Mouse (Mus musculus): Measurements from ENCODE around the gene Olfr1351. TPM values are rescaled to one million over a fixed set of nuclear protein-coding genes. Genes with fewer than 3 reads are reported as not detected.
"Not testable (repeated sequence)": the region's sequence is repeated elsewhere in the genome, so short reads cannot be mapped to it uniquely, and the experiment has no call there.

The Olfr1351 gene
- total RNA-seq (2014; rRNA removed) (not detected in 2 replicates), polyA plus RNA-seq (2015; fragmentation: Nextera tagmentation; extraction: Ambion mirVana) (not detected in 2 replicates)

DNA sequence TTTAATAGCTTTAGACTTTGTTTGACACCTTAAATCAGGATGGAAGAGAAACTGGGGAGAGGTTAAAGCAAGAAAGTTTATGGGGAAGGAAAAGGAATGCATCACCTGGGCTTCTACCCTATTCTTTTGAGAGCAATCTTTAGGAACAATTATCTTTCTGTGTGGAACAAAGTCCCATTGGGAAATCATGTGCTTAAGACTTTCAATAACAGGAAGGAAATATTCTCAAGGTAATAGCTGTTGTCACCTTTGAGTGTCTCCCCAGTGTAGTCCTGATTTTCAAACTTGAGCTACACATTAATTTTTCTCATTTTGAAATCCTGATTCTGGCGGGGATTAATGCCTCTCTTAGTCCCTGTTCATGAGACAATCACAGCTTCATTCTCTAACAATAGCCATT is at the start of gene Olfr1351:
Gene Olfr1351, plus strand, starts transcription at position 301 of the 400 bp plus-strand sequence.
- WGBS: 74% methylated on average over 1 of the region's 1 CpGs
- H3K4me1 ChIP-seq (ENCODE audit: insufficient read depth): no peaks in the 10 kb centered on the region
- no peaks in the 10 kb centered on the region for H3K27me3 ChIP-seq (ENCODE audit: insufficient read depth, low read length)
- H3K4me3 ChIP-seq (ENCODE audit: low read depth, low read length): no peak within 1 kb of the TSS
- ATAC-seq (no peak), DNase-seq (no peak)
- no peak within 1 kb of the TSS for H3K9ac ChIP-seq
- no peak within 1 kb of the TSS for H3K4me2 ChIP-seq (ENCODE audit: low read depth)
- H3K27ac ChIP-seq (ENCODE audit: low read depth, low read length): no peak within 1 kb of the TSS
- no peak for TF ChIP-seq CTCF (IDR thresholded peaks at IDR 0.05; ENCODE audit: low read depth)
- H3K9me3 ChIP-seq (ENCODE audit: low read length): no peaks in the 10 kb centered on the region
- H3K36me3 ChIP-seq (ENCODE audit: insufficient read depth): no peaks in the 10 kb centered on the region

DNA sequence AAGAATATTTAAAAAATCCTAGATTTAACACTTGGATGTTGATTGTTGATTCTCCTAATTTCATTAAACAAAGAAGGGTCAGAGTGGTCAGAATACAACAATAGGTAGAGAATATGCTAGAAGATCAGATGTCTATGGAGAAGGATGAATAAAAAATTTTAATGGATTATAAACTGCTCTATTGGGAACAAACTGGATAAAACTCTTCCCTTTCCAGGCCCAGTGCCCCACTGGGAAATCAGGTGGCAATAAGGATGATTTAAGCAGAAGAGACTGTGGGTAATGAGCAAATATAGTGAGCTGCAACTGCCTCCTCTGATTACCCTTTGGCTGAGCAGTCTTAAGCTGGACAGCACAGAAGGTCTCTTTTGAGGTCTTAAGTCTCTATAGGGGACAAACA is 49.3 kb upstream of the Olfr1351 start, which contains the start of gene Olfr1353:
Gene Olfr1353, plus strand, starts transcription at position 301 of the 400 bp plus-strand sequence.
- not testable (repeated sequence) for H3K9me3 ChIP-seq (ENCODE audit: low read length); H3K27me3 ChIP-seq (ENCODE audit: insufficient read depth, low read length); H3K4me3 ChIP-seq (ENCODE audit: low read depth, low read length); DNase-seq; ATAC-seq; H3K27ac ChIP-seq (ENCODE audit: low read depth, low read length); H3K36me3 ChIP-seq (ENCODE audit: insufficient read depth); H3K4me2 ChIP-seq (ENCODE audit: low read depth); H3K4me1 ChIP-seq (ENCODE audit: insufficient read depth); H3K9ac ChIP-seq

DNA sequence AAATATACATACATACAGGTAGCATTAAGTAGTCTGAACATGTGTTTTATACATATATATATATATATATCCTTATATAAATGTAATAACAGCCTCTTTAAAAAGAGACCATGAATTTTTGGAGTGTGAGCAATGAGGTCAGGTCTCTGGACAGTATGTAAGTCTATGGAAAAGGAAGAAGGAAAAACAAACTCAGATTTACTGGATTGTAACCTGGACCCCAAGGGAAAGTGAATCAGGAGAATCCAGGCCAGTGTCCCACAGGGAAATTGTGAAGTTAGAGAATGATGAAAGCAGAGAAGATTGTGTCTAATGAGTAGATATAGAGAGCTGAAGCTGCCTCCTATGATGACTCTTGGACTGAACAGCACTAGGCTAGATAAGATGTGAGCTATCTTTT is 31.5 kb upstream of the Olfr1351 start, which contains the start of gene Olfr1352:
Gene Olfr1352, plus strand, starts transcription at position 301 of the 400 bp plus-strand sequence.
- TF ChIP-seq CTCF (IDR thresholded peaks at IDR 0.05; ENCODE audit: low read depth): no peak
- Histone ChIP-seq H3K9me3 (ENCODE audit: low read length) (no peaks in the 10 kb centered on the region), H3K4me2 (ENCODE audit: low read depth) (no peak within 1 kb of the TSS), H3K9ac (no peak within 1 kb of the TSS), H3K4me1 (ENCODE audit: insufficient read depth) (no peaks in the 10 kb centered on the region), H3K27me3 (ENCODE audit: insufficient read depth, low read length) (no peaks in the 10 kb centered on the region), H3K4me3 (ENCODE audit: low read depth, low read length) (no peak within 1 kb of the TSS), H3K27ac (ENCODE audit: low read depth, low read length) (no peak within 1 kb of the TSS), H3K36me3 (ENCODE audit: insufficient read depth) (no peaks in the 10 kb centered on the region)
- ATAC-seq: no peak
- no peak for DNase-seq

DNA sequence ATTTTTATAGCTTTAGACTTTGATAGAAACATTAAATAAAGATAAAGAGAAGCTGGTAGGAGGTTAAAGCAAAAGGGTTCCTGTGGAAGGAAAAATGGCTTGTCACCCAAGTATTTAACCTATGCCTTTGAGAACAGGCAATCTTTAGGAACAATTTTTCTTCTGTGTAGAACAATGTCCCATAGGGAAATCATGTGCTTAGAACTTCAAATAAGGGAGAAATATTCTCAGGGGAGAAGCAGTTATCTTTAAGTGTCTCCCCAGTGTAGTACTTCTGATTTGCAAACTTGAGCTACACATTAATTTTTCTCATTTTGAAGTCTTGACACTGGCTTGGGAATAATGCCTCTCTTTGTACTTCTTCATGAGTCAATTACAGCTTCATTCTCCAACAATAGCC is 16.2 kb downstream of the Olfr1351 start, which contains the start of gene Olfr57:
Gene Olfr57, plus strand, starts transcription at position 301 of the 400 bp plus-strand sequence.
- Histone ChIP-seq H3K4me1 (ENCODE audit: insufficient read depth) (no peaks in the 10 kb centered on the region), H3K27me3 (ENCODE audit: insufficient read depth, low read length) (no peaks in the 10 kb centered on the region), H3K36me3 (ENCODE audit: insufficient read depth) (no peaks in the 10 kb centered on the region), H3K4me2 (ENCODE audit: low read depth) (no peak within 1 kb of the TSS), H3K4me3 (ENCODE audit: low read depth, low read length) (no peak within 1 kb of the TSS), H3K9ac (no peak within 1 kb of the TSS), H3K9me3 (ENCODE audit: low read length) (no peaks in the 10 kb centered on the region), H3K27ac (ENCODE audit: low read depth, low read length) (no peak within 1 kb of the TSS)
- no peak for TF ChIP-seq CTCF (IDR thresholded peaks at IDR 0.05; ENCODE audit: low read depth)
- DNase-seq (no peak), ATAC-seq (no peak)

DNA sequence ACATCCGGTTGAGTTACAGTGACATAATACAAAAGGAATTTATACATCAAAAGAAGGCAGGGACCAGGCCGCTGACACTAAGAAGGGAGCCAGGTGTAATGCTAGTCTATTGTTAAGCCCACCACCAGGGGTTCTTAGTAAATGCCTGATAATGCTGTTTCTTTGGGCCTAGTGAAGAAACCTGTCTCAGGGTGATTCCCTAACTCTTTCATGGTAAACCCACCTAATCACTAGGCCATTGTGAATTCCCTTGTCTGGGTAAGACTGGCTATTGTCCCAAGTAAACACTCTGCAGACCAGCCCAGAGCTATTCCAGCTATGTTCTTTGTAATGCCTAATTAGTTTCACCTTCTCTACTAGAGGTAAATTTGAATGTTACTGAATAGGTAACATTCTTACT is 30.2 kb downstream of the Olfr1351 start:
- not testable (repeated sequence) for H3K36me3 ChIP-seq (ENCODE audit: insufficient read depth); H3K27me3 ChIP-seq (ENCODE audit: insufficient read depth, low read length); H3K4me3 ChIP-seq (ENCODE audit: low read depth, low read length); DNase-seq; H3K9ac ChIP-seq; H3K9me3 ChIP-seq (ENCODE audit: low read length); ATAC-seq; H3K4me1 ChIP-seq (ENCODE audit: insufficient read depth); H3K4me2 ChIP-seq (ENCODE audit: low read depth); H3K27ac ChIP-seq (ENCODE audit: low read depth, low read length)
- WGBS: 74% methylated on average over 2 of the region's 2 CpGs

DNA sequence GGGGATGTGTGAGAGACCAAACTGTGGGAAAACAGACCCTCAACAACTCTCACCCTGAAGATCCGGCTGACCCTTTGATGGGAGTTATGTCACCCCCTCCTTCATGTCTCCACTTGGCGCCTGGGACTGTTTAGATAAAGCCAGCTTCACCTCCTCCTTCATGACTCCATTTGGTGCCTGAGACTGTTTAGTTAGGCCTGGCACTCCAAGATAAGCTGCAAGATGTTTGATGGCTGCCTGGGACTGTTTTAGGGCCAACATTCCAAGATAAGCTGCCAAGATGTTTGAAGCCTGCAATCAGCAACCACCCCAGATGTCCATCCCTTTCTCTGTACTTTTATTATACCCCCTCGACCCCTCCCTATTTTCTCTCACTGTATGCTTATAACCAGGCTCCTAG is 45.1 kb downstream of the Olfr1351 start:
- H3K4me1 ChIP-seq (ENCODE audit: insufficient read depth); H3K27ac ChIP-seq (ENCODE audit: low read depth, low read length); H3K27me3 ChIP-seq (ENCODE audit: insufficient read depth, low read length); DNase-seq; H3K9ac ChIP-seq; ATAC-seq; H3K4me2 ChIP-seq (ENCODE audit: low read depth); H3K4me3 ChIP-seq (ENCODE audit: low read depth, low read length): not testable (repeated sequence)
- peaks cover 15% of the 10 kb centered on the region; the same call in 1 of the 2 replicates for H3K9me3 ChIP-seq (ENCODE audit: low read length)
- 87% methylated on average over 3 of the region's 3 CpGs for WGBS
- H3K36me3 ChIP-seq (ENCODE audit: insufficient read depth): peaks cover 11% of the 10 kb centered on the region

Other genes starting within 250 kb of the Olfr1351 start
- gene Slc1a6, start 232.0 kb upstream of the Olfr1351 start, total RNA-seq (2014; rRNA removed): 16.6 and 19.1 TPM in 2 replicates
- 10.7 and 15.5 TPM in 2 replicates for gene Slc1a6, start 232.0 kb upstream of the Olfr1351 start, polyA plus RNA-seq (2015; fragmentation: Nextera tagmentation; extraction: Ambion mirVana)
- not detected in 2 replicates for gene Olfr1356, start 160.3 kb upstream of the Olfr1351 start, total RNA-seq (2014; rRNA removed)
- not detected in 2 replicates for gene Olfr1356, start 160.3 kb upstream of the Olfr1351 start, polyA plus RNA-seq (2015; fragmentation: Nextera tagmentation; extraction: Ambion mirVana)
- not detected in 2 replicates for gene Olfr1355, start 136.9 kb upstream of the Olfr1351 start, total RNA-seq (2014; rRNA removed)
- gene Olfr1355, start 136.9 kb upstream of the Olfr1351 start, polyA plus RNA-seq (2015; fragmentation: Nextera tagmentation; extraction: Ambion mirVana): not detected in 2 replicates
- gene Olfr1354, start 99.3 kb upstream of the Olfr1351 start, total RNA-seq (2014; rRNA removed): not detected in 2 replicates
- not detected in 2 replicates for gene Olfr1354, start 99.3 kb upstream of the Olfr1351 start, polyA plus RNA-seq (2015; fragmentation: Nextera tagmentation; extraction: Ambion mirVana)
- gene Olfr8, start 61.8 kb upstream of the Olfr1351 start, total RNA-seq (2014; rRNA removed): not detected in 2 replicates
- gene Olfr8, start 61.8 kb upstream of the Olfr1351 start, polyA plus RNA-seq (2015; fragmentation: Nextera tagmentation; extraction: Ambion mirVana): not detected in 2 replicates
- not detected in 2 replicates for gene Olfr1353, start 49.2 kb upstream of the Olfr1351 start, total RNA-seq (2014; rRNA removed)
- not detected in 2 replicates for gene Olfr1353, start 49.2 kb upstream of the Olfr1351 start, polyA plus RNA-seq (2015; fragmentation: Nextera tagmentation; extraction: Ambion mirVana)
- gene Olfr1352, start 31.4 kb upstream of the Olfr1351 start, total RNA-seq (2014; rRNA removed): not detected in 2 replicates
- not detected in 2 replicates for gene Olfr1352, start 31.4 kb upstream of the Olfr1351 start, polyA plus RNA-seq (2015; fragmentation: Nextera tagmentation; extraction: Ambion mirVana)
- not detected in 2 replicates for gene Olfr57, start 16.3 kb downstream of the Olfr1351 start, total RNA-seq (2014; rRNA removed)
- 0.21 and 0.39 TPM in 2 replicates for gene Olfr57, start 16.3 kb downstream of the Olfr1351 start, polyA plus RNA-seq (2015; fragmentation: Nextera tagmentation; extraction: Ambion mirVana)
- 35.5 and 47.4 TPM in 2 replicates for gene 2610008E11Rik, start 85.1 kb downstream of the Olfr1351 start, total RNA-seq (2014; rRNA removed)
- 16.5 and 24.9 TPM in 2 replicates for gene 2610008E11Rik, start 85.1 kb downstream of the Olfr1351 start, polyA plus RNA-seq (2015; fragmentation: Nextera tagmentation; extraction: Ambion mirVana)
- gene Vmn2r80, start 136.3 kb downstream of the Olfr1351 start, total RNA-seq (2014; rRNA removed): not detected in 2 replicates
- not detected in 2 replicates for gene Vmn2r80, start 136.3 kb downstream of the Olfr1351 start, polyA plus RNA-seq (2015; fragmentation: Nextera tagmentation; extraction: Ambion mirVana)
- gene Vmn2r81, start 235.2 kb downstream of the Olfr1351 start, total RNA-seq (2014; rRNA removed): not detected in 2 replicates
- not detected in 2 replicates for gene Vmn2r81, start 235.2 kb downstream of the Olfr1351 start, polyA plus RNA-seq (2015; fragmentation: Nextera tagmentation; extraction: Ambion mirVana)

All from forebrain, postnatal 0 days (tissue).